Mouse (Mus musculus) kidney, embryonic 15.5 days (tissue): Measurements from ENCODE around the gene Plekha7. TPM values are rescaled to one million over a fixed set of nuclear protein-coding genes. Genes with fewer than 3 reads are reported as not detected.

ENCODE experiments used
- ATAC-seq: fragments of 200-750 bp; cut with Nextera tagmentation; replicated peaks from 2 replicates; pipeline ENCODE4 v1.8.0; 2017; ENCODE audit warnings: moderate TSS enrichment; ENCODE audit not compliant: low FRiP score
- H3K27ac ChIP-seq: fragments of 300-500 bp; sonication (generic); 2 replicates; pipeline ENCODE4 v1.5.1; 2015; ENCODE audit warnings: mild to moderate bottlenecking, inconsistent platforms
- H3K27me3 ChIP-seq: fragments of 300-500 bp; sonication (generic); 2 replicates; pipeline ENCODE4 v1.6.1; 2015; ENCODE audit warnings: inconsistent platforms
- H3K36me3 ChIP-seq: fragments of 300-500 bp; sonication (generic); 2 replicates; pipeline ENCODE4 v1.6.1; 2015; ENCODE audit warnings: inconsistent platforms
- H3K4me1 ChIP-seq: fragments of 300-500 bp; sonication (generic); 2 replicates; pipeline ENCODE4 v1.6.1; 2015; ENCODE audit warnings: inconsistent platforms
- H3K4me2 ChIP-seq: fragments of 300-500 bp; sonication (generic); 2 replicates; pipeline ENCODE4 v1.6.1; 2015; ENCODE audit warnings: moderate library complexity, mild to moderate bottlenecking, inconsistent platforms
- H3K4me3 ChIP-seq: fragments of 300-500 bp; sonication (generic); replicated peaks from 2 replicates; pipeline ENCODE4 v1.5.1; 2015; ENCODE audit warnings: mild to moderate bottlenecking, inconsistent platforms
- H3K9ac ChIP-seq: fragments of 300-500 bp; sonication (generic); 2 replicates; pipeline ENCODE4 v1.6.1; 2015; ENCODE audit warnings: mild to moderate bottlenecking, inconsistent platforms
- H3K9me3 ChIP-seq: fragments of 300-500 bp; sonication (generic); replicated peaks from 2 replicates; pipeline ENCODE4 v1.6.1; 2016; ENCODE audit warnings: inconsistent platforms
- WGBS: fragments of 180-500 bp; shearing (Covaris S2); methylation state at CpG from one replicate; pipeline ENCODE4 v1.1.7; 2015; ENCODE audit warnings: mixed read lengths; 5-methylcytosine and 5-hydroxymethylcytosine counted together
- polyA plus RNA-seq: library from polyadenylated mRNA; unstranded; fragments of >200 nt; fragmentation: Nextera tagmentation; extraction: Ambion mirVana; gene quantifications from 2 replicates; pipeline ENCODE4 v1.2.1, GENCODE M21; 2015

The Plekha7 gene
- polyA plus RNA-seq, 1 experiment from 2014 or later, result 14.1 TPM

GRCm38 (mm10) chr7:116262101-116262500, 46.1 kb downstream of the Plekha7 start:
- H3K27ac ChIP-seq, result peak overlapping the region; percentile 20; the same call in 1 of the 2 replicates

DNA sequence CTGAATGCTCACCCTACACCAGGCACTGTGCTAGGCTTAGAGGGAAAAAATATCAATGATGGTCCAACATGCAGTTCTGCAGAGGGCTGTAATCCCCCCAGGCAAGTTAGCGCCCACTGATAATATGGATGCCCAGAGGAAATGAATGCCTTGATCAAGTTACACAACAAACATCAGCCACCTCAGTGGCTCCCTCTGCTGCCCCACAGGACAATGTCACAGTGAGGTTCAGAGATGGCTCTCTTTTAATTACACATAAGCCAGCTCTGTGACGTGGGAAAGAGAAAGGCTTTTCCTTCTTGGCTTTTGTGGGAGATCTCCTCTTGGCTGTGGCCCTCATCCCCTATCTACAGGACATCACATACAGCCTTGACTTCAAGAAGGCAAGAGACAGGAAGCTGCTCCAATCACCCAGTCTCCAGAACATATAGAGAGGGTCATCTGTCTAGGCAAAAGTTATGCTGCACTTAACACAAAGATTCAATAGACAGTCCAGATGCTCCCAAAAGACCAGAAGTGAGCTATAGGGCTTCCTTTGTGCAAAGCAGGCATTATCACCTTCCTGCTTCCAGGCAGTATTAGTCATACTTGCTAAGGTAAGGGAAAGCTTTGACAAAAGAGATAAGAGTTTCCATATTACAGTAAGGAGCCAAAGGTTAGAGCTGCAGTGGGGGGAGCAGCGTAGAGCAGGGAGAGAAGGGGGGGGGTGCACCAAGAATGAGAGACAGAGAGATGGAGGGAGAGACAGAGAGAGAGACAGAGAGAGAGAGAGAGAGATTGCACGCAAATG, 47.2 kb downstream of the Plekha7 start:
- ATAC-seq, result no peak
- no peak overlapping the region for H3K4me2 ChIP-seq
- H3K9me3 ChIP-seq, result no peaks in the 10 kb centered on the region
- no peaks in the 10 kb centered on the region for H3K27me3 ChIP-seq
- no peak overlapping the region for H3K9ac ChIP-seq
- peaks cover 38% of the 10 kb centered on the region for H3K4me1 ChIP-seq
- H3K27ac ChIP-seq, result no peak overlapping the region
- no peak overlapping the region for H3K4me3 ChIP-seq
- no peaks in the 10 kb centered on the region for H3K36me3 ChIP-seq
- 69% methylated on average over 4 of the region's 4 CpGs for WGBS

More at GRCm38 (mm10) chr7:116262101-116262500, 46.1 kb downstream of the Plekha7 start:
- Histone ChIP-seq H3K27me3 (no peaks in the 10 kb centered on the region), H3K4me3 (no peak overlapping the region), H3K4me1 (peaks cover 38% of the 10 kb centered on the region), H3K9me3 (no peaks in the 10 kb centered on the region), H3K36me3 (no peaks in the 10 kb centered on the region), H3K4me2 (no peak overlapping the region), H3K9ac (no peak overlapping the region)
- no peak for ATAC-seq
- 50% methylated on average over 4 of the region's 4 CpGs for WGBS

- ATAC-seq, result peak; percentile 30
- WGBS, result 53% methylated on average over 17 of the region's 17 CpGs
- no peak overlapping the region for H3K4me3 ChIP-seq
- no peaks in the 10 kb centered on the region for H3K9me3 ChIP-seq
- no peaks in the 10 kb centered on the region for H3K36me3 ChIP-seq
- no peaks in the 10 kb centered on the region for H3K27me3 ChIP-seq
- no peak overlapping the region for H3K27ac ChIP-seq
- peaks cover 29% of the 10 kb centered on the region for H3K4me1 ChIP-seq
- peak overlapping the region; percentile 33; the same call in 1 of the 2 replicates for H3K4me2 ChIP-seq
- H3K9ac ChIP-seq, result no peak overlapping the region
Measured at GRCm38 (mm10) chr7:116258464-116259185, 49.6 kb downstream of the Plekha7 start.

GRCm38 (mm10) chr7:116257953-116258352, 50.2 kb downstream of the Plekha7 start:
- Histone ChIP-seq H3K27ac (no peak overlapping the region), H3K27me3 (no peaks in the 10 kb centered on the region), H3K9me3 (no peaks in the 10 kb centered on the region), H3K4me3 (no peak overlapping the region), H3K9ac (no peak overlapping the region), H3K36me3 (no peaks in the 10 kb centered on the region), H3K4me2 (no peak overlapping the region), H3K4me1 (peaks cover 22% of the 10 kb centered on the region)
- no peak for ATAC-seq
- 92% methylated on average over 10 of the region's 10 CpGs for WGBS

DNA sequence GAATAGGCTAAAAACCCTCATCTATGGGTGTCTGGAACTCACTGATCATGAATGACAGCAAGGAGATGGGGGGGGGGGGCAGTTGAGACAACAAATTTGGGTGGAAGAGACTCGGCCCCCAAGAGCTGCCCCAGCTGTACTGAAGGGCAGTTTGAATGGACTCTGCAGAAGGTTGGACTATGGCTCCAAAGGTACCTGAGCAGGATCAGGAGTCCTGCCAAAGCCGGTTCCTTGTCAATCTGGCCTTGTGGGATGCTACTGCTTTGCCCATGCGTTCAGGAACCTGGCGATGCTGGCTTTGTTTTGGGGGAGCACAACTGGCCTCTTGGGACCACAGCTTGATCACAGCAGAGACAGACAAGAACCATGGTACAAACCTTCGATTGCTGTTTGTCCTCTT, 52.5 kb downstream of the Plekha7 start:
- 82% methylated on average over 5 of the region's 5 CpGs for WGBS
- no peak overlapping the region for H3K27ac ChIP-seq
- no peaks in the 10 kb centered on the region for H3K27me3 ChIP-seq
- H3K4me2 ChIP-seq, result no peak overlapping the region
- no peaks in the 10 kb centered on the region for H3K9me3 ChIP-seq
- H3K4me1 ChIP-seq, result peaks cover 12% of the 10 kb centered on the region
- ATAC-seq, result no peak
- no peak overlapping the region for H3K9ac ChIP-seq
- H3K4me3 ChIP-seq, result no peak overlapping the region
- no peaks in the 10 kb centered on the region for H3K36me3 ChIP-seq

GRCm38 (mm10) chr7:116254660-116255059, 53.5 kb downstream of the Plekha7 start:
- 88% methylated on average over 5 of the region's 5 CpGs for WGBS
- Histone ChIP-seq H3K27ac (no peak overlapping the region), H3K4me3 (no peak overlapping the region), H3K27me3 (no peaks in the 10 kb centered on the region), H3K4me2 (no peak overlapping the region), H3K9me3 (no peaks in the 10 kb centered on the region), H3K4me1 (peaks cover 12% of the 10 kb centered on the region), H3K9ac (no peak overlapping the region), H3K36me3 (no peaks in the 10 kb centered on the region)
- no peak for ATAC-seq

DNA sequence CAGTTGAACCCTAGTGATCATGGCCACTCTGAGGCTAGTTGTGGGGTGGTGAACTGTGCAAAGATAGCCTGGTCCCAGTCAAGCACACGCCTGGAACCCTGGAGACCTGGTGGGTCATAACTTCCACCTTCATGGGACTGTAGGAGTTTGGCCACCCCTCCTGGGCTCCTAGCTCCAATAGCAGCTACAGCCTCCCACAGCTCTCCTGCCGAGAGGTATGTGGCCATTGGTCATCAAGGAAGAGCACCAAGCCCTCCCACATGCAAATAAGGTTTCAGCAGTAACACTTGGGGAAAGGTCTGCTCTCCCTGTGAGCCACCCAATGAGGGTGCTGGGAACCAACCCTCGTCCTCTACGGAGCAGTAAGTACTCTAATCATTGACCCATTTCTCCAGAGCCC, 55.7 kb downstream of the Plekha7 start:
- Histone ChIP-seq H3K27me3 (no peaks in the 10 kb centered on the region), H3K9me3 (no peaks in the 10 kb centered on the region), H3K4me3 (no peak overlapping the region), H3K9ac (no peak overlapping the region), H3K4me1 (no peaks in the 10 kb centered on the region), H3K4me2 (no peak overlapping the region), H3K36me3 (no peaks in the 10 kb centered on the region), H3K27ac (no peak overlapping the region)
- 76% methylated on average over 4 of the region's 4 CpGs for WGBS
- ATAC-seq, result no peak

GRCm38 (mm10) chr7:116251516-116251915, 56.7 kb downstream of the Plekha7 start:
- H3K27me3 ChIP-seq, result no peaks in the 10 kb centered on the region
- no peak overlapping the region for H3K4me3 ChIP-seq
- no peak for ATAC-seq
- WGBS, result 78% methylated on average over 3 of the region's 3 CpGs
- peaks cover 8% of the 10 kb centered on the region for H3K4me1 ChIP-seq
- H3K27ac ChIP-seq, result no peak overlapping the region
- no peak overlapping the region for H3K9ac ChIP-seq
- H3K36me3 ChIP-seq, result no peaks in the 10 kb centered on the region
- no peak overlapping the region for H3K4me2 ChIP-seq
- no peaks in the 10 kb centered on the region for H3K9me3 ChIP-seq

DNA sequence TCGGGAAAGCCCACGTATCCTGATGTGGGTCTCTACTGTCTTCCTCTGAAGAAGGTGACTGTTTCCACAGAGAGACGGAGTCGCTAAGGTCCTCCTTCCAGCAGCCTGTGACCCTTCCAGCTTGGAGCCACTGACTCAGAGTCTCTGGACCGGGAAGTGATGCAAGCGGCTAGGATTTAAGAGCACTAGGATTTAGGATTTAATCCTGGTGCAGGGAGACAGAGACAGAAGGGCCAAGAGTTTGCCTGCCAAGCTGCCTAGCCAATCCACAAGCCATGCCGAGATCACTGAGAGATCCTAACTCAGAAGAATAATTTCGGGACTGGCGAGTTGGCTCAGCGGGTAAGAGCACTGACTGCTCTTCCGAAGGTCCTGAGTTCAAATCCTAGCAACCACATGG, 59.6 kb downstream of the Plekha7 start:
- no peak overlapping the region for H3K9ac ChIP-seq
- no peaks in the 10 kb centered on the region for H3K36me3 ChIP-seq
- WGBS, result 93% methylated on average over 11 of the region's 11 CpGs

GRCm38 (mm10) chr7:116247377-116247729, 60.8 kb downstream of the Plekha7 start:
- H3K4me1 ChIP-seq, result peaks cover 19% of the 10 kb centered on the region
- H3K9ac ChIP-seq, result no peak overlapping the region
- 8% methylated on average over 5 of the region's 7 CpGs for WGBS
- 0 out of 2 replicates have a peak, but pooled peaks have one; percentile 7 for ATAC-seq
- H3K27ac ChIP-seq, result no peak overlapping the region
- 0 out of 2 replicates have a peak overlapping the region, but pooled peaks have one; percentile 30 for H3K4me2 ChIP-seq
- H3K9me3 ChIP-seq, result no peaks in the 10 kb centered on the region
- H3K36me3 ChIP-seq, result no peaks in the 10 kb centered on the region
- H3K4me3 ChIP-seq, result no peak overlapping the region
- H3K27me3 ChIP-seq, result no peaks in the 10 kb centered on the region

More for the DNA sequence above, 59.6 kb downstream of the Plekha7 start:
- Histone ChIP-seq H3K27ac (no peak overlapping the region), H3K4me3 (no peak overlapping the region), H3K4me2 (no peak overlapping the region), H3K27me3 (no peaks in the 10 kb centered on the region), H3K4me1 (peaks cover 19% of the 10 kb centered on the region), H3K9me3 (no peaks in the 10 kb centered on the region)
- no peak for ATAC-seq

DNA sequence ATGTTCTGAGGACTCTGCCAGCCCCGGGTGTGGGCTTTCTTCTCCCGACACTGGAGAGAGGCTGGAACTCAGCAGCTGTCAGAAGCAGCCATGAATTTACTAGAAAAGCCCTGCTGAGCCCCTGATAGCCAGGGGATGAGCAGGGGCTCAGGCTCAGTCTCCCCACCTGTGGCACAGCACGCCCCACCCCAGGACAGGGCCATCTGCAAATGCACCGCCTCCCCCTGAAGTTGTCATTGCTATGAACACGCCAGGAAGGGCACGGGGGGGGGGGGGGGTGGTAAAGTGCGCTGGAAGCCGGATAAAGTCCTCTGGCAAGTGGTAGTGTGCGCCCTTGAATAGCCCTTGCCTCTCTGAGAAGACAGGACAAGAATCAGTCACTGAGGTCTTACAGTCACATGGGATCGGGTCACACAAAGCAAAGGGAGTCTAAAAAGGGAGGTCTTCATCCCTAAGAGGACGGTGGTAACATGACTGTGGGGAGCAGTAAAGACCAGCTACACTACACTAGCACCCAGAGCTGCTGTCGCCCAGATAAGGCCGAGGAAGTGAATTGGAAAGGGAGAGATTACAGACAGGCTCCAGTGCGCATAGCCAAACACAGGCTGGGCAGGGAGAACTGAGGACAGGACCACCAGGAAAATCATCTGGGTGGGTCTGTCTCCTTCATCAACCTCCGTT, 61.3 kb downstream of the Plekha7 start:
- no peak overlapping the region for H3K4me3 ChIP-seq
- no peaks in the 10 kb centered on the region; the same call in 1 of the 2 replicates for H3K27me3 ChIP-seq
- H3K9ac ChIP-seq, result no peak overlapping the region
- no peaks in the 10 kb centered on the region for H3K9me3 ChIP-seq
- ATAC-seq, result peak; percentile 41
- H3K4me2 ChIP-seq, result 0 out of 2 replicates have a peak overlapping the region, but pooled peaks have one; percentile 30
- peaks cover 22% of the 10 kb centered on the region for H3K4me1 ChIP-seq
- WGBS, result 30% methylated on average over 15 of the region's 15 CpGs
- H3K36me3 ChIP-seq, result no peaks in the 10 kb centered on the region
- no peak overlapping the region for H3K27ac ChIP-seq
